Mouse (Mus musculus) heart, embryonic 10.5 days (tissue): ENCODE data around the gene Prps1. TPM values are rescaled to one million over a fixed set of nuclear protein-coding genes. Genes with fewer than 3 reads are reported as not detected.

Source experiments
- DNase-seq: peaks from one replicate; pipeline ENCODE4 v3.0.0-alpha.2; 2017; ENCODE audit warnings: low spot score
- H3K27ac ChIP-seq: fragments of 300-500 bp; sonication (generic); 2 replicates; pipeline ENCODE4 v1.5.1; 2016; ENCODE audit warnings: mild to moderate bottlenecking
- H3K27me3 ChIP-seq: fragments of 300-500 bp; sonication (generic); 2 replicates; pipeline ENCODE4 v1.6.1; 2016; ENCODE audit warnings: mild to moderate bottlenecking; ENCODE audit not compliant: poor library complexity, insufficient read depth, severe bottlenecking
- H3K36me3 ChIP-seq: fragments of 300-500 bp; sonication (generic); 2 replicates; pipeline ENCODE4 v1.6.1; 2016; ENCODE audit warnings: mild to moderate bottlenecking, moderate library complexity
- H3K4me1 ChIP-seq: fragments of 300-500 bp; sonication (generic); 2 replicates; pipeline ENCODE4 v1.6.1; 2016; ENCODE audit warnings: mild to moderate bottlenecking
- H3K4me3 ChIP-seq: fragments of 300-500 bp; sonication (generic); 2 replicates; pipeline ENCODE4 v1.5.1; 2016; ENCODE audit warnings: mild to moderate bottlenecking, moderate library complexity
- H3K9me3 ChIP-seq: fragments of 300-500 bp; sonication (generic); 2 replicates; pipeline ENCODE4 v1.6.1; 2016; ENCODE audit warnings: mild to moderate bottlenecking, moderate library complexity
- WGBS: fragments of 180-500 bp; shearing (Covaris S2); methylation state at CpG from one replicate; pipeline ENCODE4 v1.1.7; 2016; 5-methylcytosine and 5-hydroxymethylcytosine counted together
- polyA plus RNA-seq: library from polyadenylated mRNA; unstranded; fragments of >200 nt; fragmentation: Nextera tagmentation; extraction: Ambion mirVana; gene quantifications from 2 replicates; pipeline ENCODE4 v1.2.1, GENCODE M21; 2016

Gene Prps1
- 61.1 and 74.9 TPM in 2 replicates for polyA plus RNA-seq

GRCm38 (mm10) chrX:140456279-140456731 lies at the start of gene Prps1:
Prps1 (plus strand) TSS chrX:140456613.
- Histone ChIP-seq H3K9me3 (no peaks in the 10 kb centered on the region), H3K4me1 (no peaks in the 10 kb centered on the region), H3K36me3 (no peaks in the 10 kb centered on the region), H3K4me3 (peak within 1 kb of the TSS; percentile 66), H3K27ac (peak within 1 kb of the TSS; percentile 83), H3K27me3 (peaks cover 9% of the 10 kb centered on the region; the same call in 1 of the 2 replicates)
- 19% methylated on average over 26 of the region's 26 CpGs for WGBS
- DNase-seq, result peak; percentile 94

- Histone ChIP-seq H3K4me1 (no peaks in the 10 kb centered on the region), H3K9me3 (no peaks in the 10 kb centered on the region), H3K27me3 (peaks cover 24% of the 10 kb centered on the region), H3K36me3 (no peaks in the 10 kb centered on the region), H3K4me3 (no peak overlapping the region), H3K27ac (no peak overlapping the region)
- DNase-seq, result no peak
- WGBS, result 66% methylated on average over 5 of the region's 5 CpGs
Measured at GRCm38 (mm10) chrX:140407593-140407992, 48.8 kb upstream of the Prps1 start.

GRCm38 (mm10) chrX:140418467-140418866 lies 37.9 kb upstream of the Prps1 start:
- WGBS, result 75% methylated on average over 4 of the region's 4 CpGs
- H3K27me3 ChIP-seq, result peaks cover 32% of the 10 kb centered on the region; the same call in 1 of the 2 replicates

GRCm38 (mm10) chrX:140427124-140427523 lies 29.3 kb upstream of the Prps1 start:
- DNase-seq, result no peak
- peaks cover 16% of the 10 kb centered on the region; the same call in 1 of the 2 replicates for H3K27me3 ChIP-seq
- no peaks in the 10 kb centered on the region for H3K9me3 ChIP-seq
- H3K36me3 ChIP-seq, result no peaks in the 10 kb centered on the region
- no peaks in the 10 kb centered on the region for H3K4me1 ChIP-seq
- H3K4me3 ChIP-seq, result no peak overlapping the region
- 62% methylated on average over 4 of the region's 4 CpGs for WGBS
- no peak overlapping the region for H3K27ac ChIP-seq

More at GRCm38 (mm10) chrX:140418467-140418866, 37.9 kb upstream of the Prps1 start:
- Histone ChIP-seq H3K27ac (no peak overlapping the region), H3K4me1 (no peaks in the 10 kb centered on the region), H3K36me3 (no peaks in the 10 kb centered on the region), H3K4me3 (no peak overlapping the region), H3K9me3 (no peaks in the 10 kb centered on the region)
- no peak for DNase-seq

- DNase-seq, result no peak
- H3K4me1 ChIP-seq, result 0 out of 2 replicates have a peak, but pooled peaks cover 3% of the 10 kb centered on the region
- H3K27ac ChIP-seq, result no peak overlapping the region
- peaks cover 27% of the 10 kb centered on the region for H3K27me3 ChIP-seq
- H3K9me3 ChIP-seq, result no peaks in the 10 kb centered on the region
- H3K4me3 ChIP-seq, result no peak overlapping the region
- no peaks in the 10 kb centered on the region for H3K36me3 ChIP-seq
- WGBS, result 53% methylated on average over 7 of the region's 8 CpGs
Measured at GRCm38 (mm10) chrX:140428252-140428651, 28.2 kb upstream of the Prps1 start.

GRCm38 (mm10) chrX:140429985-140430384 lies 26.4 kb upstream of the Prps1 start:
- no peak for DNase-seq
- 75% methylated on average over 5 of the region's 5 CpGs for WGBS
- Histone ChIP-seq H3K4me1 (0 out of 2 replicates have a peak, but pooled peaks cover 3% of the 10 kb centered on the region), H3K9me3 (no peaks in the 10 kb centered on the region), H3K27ac (no peak overlapping the region), H3K4me3 (no peak overlapping the region), H3K27me3 (peaks cover 35% of the 10 kb centered on the region), H3K36me3 (no peaks in the 10 kb centered on the region)

- Histone ChIP-seq H3K36me3 (no peaks in the 10 kb centered on the region), H3K9me3 (no peaks in the 10 kb centered on the region), H3K4me1 (0 out of 2 replicates have a peak, but pooled peaks cover 3% of the 10 kb centered on the region), H3K27ac (no peak overlapping the region), H3K27me3 (peaks cover 35% of the 10 kb centered on the region), H3K4me3 (no peak overlapping the region)
- WGBS, result 70% methylated on average over 12 of the region's 12 CpGs
- DNase-seq, result no peak
Measured at GRCm38 (mm10) chrX:140430506-140430905, 25.9 kb upstream of the Prps1 start.

GRCm38 (mm10) chrX:140431981-140432380 lies 24.4 kb upstream of the Prps1 start:
- H3K27ac ChIP-seq, result no peak overlapping the region
- H3K36me3 ChIP-seq, result no peaks in the 10 kb centered on the region
- no peak overlapping the region for H3K4me3 ChIP-seq
- no peaks in the 10 kb centered on the region for H3K9me3 ChIP-seq
- peaks cover 42% of the 10 kb centered on the region for H3K27me3 ChIP-seq
- WGBS, result 73% methylated on average over 15 of the region's 15 CpGs
- 0 out of 2 replicates have a peak, but pooled peaks cover 3% of the 10 kb centered on the region for H3K4me1 ChIP-seq
- DNase-seq, result no peak

GRCm38 (mm10) chrX:140432786-140433185 lies 23.6 kb upstream of the Prps1 start:
- H3K27ac ChIP-seq, result no peak overlapping the region
- peaks cover 44% of the 10 kb centered on the region for H3K27me3 ChIP-seq
- no peak for DNase-seq
- H3K36me3 ChIP-seq, result no peaks in the 10 kb centered on the region
- H3K4me1 ChIP-seq, result 0 out of 2 replicates have a peak, but pooled peaks cover 3% of the 10 kb centered on the region
- no peaks in the 10 kb centered on the region for H3K9me3 ChIP-seq
- H3K4me3 ChIP-seq, result no peak overlapping the region
- 84% methylated on average over 11 of the region's 11 CpGs for WGBS

- no peaks in the 10 kb centered on the region for H3K36me3 ChIP-seq
- no peak overlapping the region for H3K4me3 ChIP-seq
- peaks cover 28% of the 10 kb centered on the region for H3K27me3 ChIP-seq
- H3K4me1 ChIP-seq, result no peaks in the 10 kb centered on the region
- no peak overlapping the region for H3K27ac ChIP-seq
- no peak for DNase-seq
- no peaks in the 10 kb centered on the region for H3K9me3 ChIP-seq
Measured at GRCm38 (mm10) chrX:140437906-140438305, 18.5 kb upstream of the Prps1 start.

- no peaks in the 10 kb centered on the region for H3K27me3 ChIP-seq
- 76% methylated on average over 13 of the region's 13 CpGs for WGBS
Measured at GRCm38 (mm10) chrX:140445551-140445950, 10.9 kb upstream of the Prps1 start.

GRCm38 (mm10) chrX:140450071-140450470 lies 6.3 kb upstream of the Prps1 start:
- Histone ChIP-seq H3K27ac (no peak overlapping the region), H3K9me3 (no peaks in the 10 kb centered on the region), H3K4me3 (no peak overlapping the region), H3K27me3 (no peaks in the 10 kb centered on the region), H3K4me1 (no peaks in the 10 kb centered on the region), H3K36me3 (no peaks in the 10 kb centered on the region)
- DNase-seq, result no peak
- WGBS, result 73% methylated on average over 3 of the region's 3 CpGs

More at GRCm38 (mm10) chrX:140445551-140445950, 10.9 kb upstream of the Prps1 start:
- Histone ChIP-seq H3K4me1 (no peaks in the 10 kb centered on the region), H3K4me3 (no peak overlapping the region), H3K36me3 (no peaks in the 10 kb centered on the region), H3K9me3 (no peaks in the 10 kb centered on the region), H3K27ac (no peak overlapping the region)
- no peak for DNase-seq

- no peak for DNase-seq
- H3K4me1 ChIP-seq, result no peaks in the 10 kb centered on the region
- H3K27ac ChIP-seq, result peak overlapping the region; percentile 83
- H3K9me3 ChIP-seq, result no peaks in the 10 kb centered on the region
- 23% methylated on average over 39 of the region's 39 CpGs for WGBS
- H3K4me3 ChIP-seq, result peak overlapping the region; percentile 66
- peaks cover 9% of the 10 kb centered on the region; the same call in 1 of the 2 replicates for H3K27me3 ChIP-seq
- no peaks in the 10 kb centered on the region for H3K36me3 ChIP-seq
Measured at GRCm38 (mm10) chrX:140456751-140457491, 508 bp downstream of the Prps1 start.
